Mouse (Mus musculus) kidney, postnatal 0 days (tissue): ENCODE results near the gene Morc1. TPM values are rescaled to one million over a fixed set of nuclear protein-coding genes. Genes with fewer than 3 reads are reported as not detected.

Experiments
- ATAC-seq: fragments of 200-750 bp; cut with Nextera tagmentation; replicated peaks from 2 replicates; pipeline ENCODE4 v1.8.0; 2017; ENCODE audit warnings: low read depth, moderate number of reproducible peaks, moderate TSS enrichment, moderate library complexity; ENCODE audit not compliant: low FRiP score
- DNase-seq: peaks from one replicate; pipeline ENCODE4 v3.0.0-alpha.2; 2016; ENCODE audit warnings: low spot score
- H3K27ac ChIP-seq: fragments of 300-500 bp; sonication (generic); 2 replicates; pipeline ENCODE4 v1.5.1; 2014; ENCODE audit warnings: mild to moderate bottlenecking
- H3K27me3 ChIP-seq: fragments of 300-500 bp; sonication (generic); 2 replicates; pipeline ENCODE4 v1.6.1; 2014; ENCODE audit warnings: low read length, mixed read lengths; ENCODE audit not compliant: insufficient read depth
- H3K36me3 ChIP-seq: fragments of 300-500 bp; sonication (generic); 2 replicates; pipeline ENCODE4 v1.6.1; 2014; ENCODE audit warnings: low read length, mixed read lengths; ENCODE audit not compliant: insufficient read depth
- H3K4me1 ChIP-seq: fragments of 300-500 bp; sonication (generic); replicated peaks from 2 replicates; pipeline ENCODE4 v1.6.1; 2014; ENCODE audit warnings: antibody characterized with exemption, low read length, mixed read lengths; ENCODE audit not compliant: insufficient read depth
- H3K4me2 ChIP-seq: fragments of 300-500 bp; sonication (generic); 2 replicates; pipeline ENCODE4 v1.6.1; 2014; ENCODE audit warnings: mild to moderate bottlenecking, low read length, moderate library complexity, mixed read lengths
- H3K4me3 ChIP-seq: fragments of 300-500 bp; sonication (generic); replicated peaks from 2 replicates; pipeline ENCODE4 v1.5.1; 2014; ENCODE audit warnings: low read depth, low read length
- H3K9ac ChIP-seq: fragments of 300-500 bp; sonication (generic); 2 replicates; pipeline ENCODE4 v1.6.1; 2014; ENCODE audit warnings: low read depth, low read length
- H3K9me3 ChIP-seq: fragments of 300-500 bp; sonication (generic); replicated peaks from 2 replicates; pipeline ENCODE4 v1.6.1; 2016; ENCODE audit warnings: low read length, inconsistent platforms, mixed read lengths
- CTCF ChIP-seq: IDR thresholded peaks from 2 replicates; pipeline ENCODE4 v1.5.1; 2016; ENCODE audit warnings: antibody characterized with exemption, low read depth, mild to moderate bottlenecking, moderate library complexity
- WGBS: fragments of 180-500 bp; shearing (Covaris S2); extraction: QIAGEN DNeasy Blood & Tissue Kit; methylation state at CpG from one replicate; pipeline ENCODE4 v1.1.7; 2014; 5-methylcytosine and 5-hydroxymethylcytosine counted together
- polyA plus RNA-seq: library from polyadenylated mRNA; unstranded; fragments of >200 nt; fragmentation: Nextera tagmentation; extraction: Ambion mirVana; gene quantifications from 2 replicates; pipeline ENCODE4 v1.2.1, GENCODE M21; 2015

Morc1 gene
- polyA plus RNA-seq, 1 experiment from 2014 or later = 0.08 TPM

- no peaks in the 10 kb centered on the region for H3K4me1 ChIP-seq
- no peaks in the 10 kb centered on the region for H3K9me3 ChIP-seq
- ATAC-seq (peak; percentile 77), DNase-seq (no peak)
- H3K27ac ChIP-seq = no peak overlapping the region
- H3K4me3 ChIP-seq = no peak overlapping the region
- no peaks in the 10 kb centered on the region for H3K36me3 ChIP-seq
- TF ChIP-seq CTCF = no peak
- no peaks in the 10 kb centered on the region for H3K27me3 ChIP-seq
- WGBS = 25% methylated on average over 2 of the region's 2 CpGs
- H3K4me2 ChIP-seq = no peak overlapping the region
- H3K9ac ChIP-seq = no peak overlapping the region
Observed at GRCm38 (mm10) chr16:48422501-48422900, 8.5 kb upstream of the Morc1 start.

- TF ChIP-seq CTCF = no peak
- Histone ChIP-seq H3K27me3 (no peaks in the 10 kb centered on the region), H3K4me2 (no peak overlapping the region), H3K27ac (no peak overlapping the region), H3K36me3 (no peaks in the 10 kb centered on the region), H3K9ac (no peak overlapping the region), H3K4me3 (no peak overlapping the region), H3K9me3 (no peaks in the 10 kb centered on the region), H3K4me1 (no peaks in the 10 kb centered on the region)
- DNase-seq (no peak), ATAC-seq (0 out of 2 replicates have a peak, but pooled peaks have one; percentile 49)
- 90% methylated on average over 4 of the region's 4 CpGs for WGBS
Observed at GRCm38 (mm10) chr16:48424069-48424468, 7.0 kb upstream of the Morc1 start.

GRCm38 (mm10) chr16:48429427-48429826 is 1.6 kb upstream of the Morc1 start:
- no peaks in the 10 kb centered on the region for H3K9me3 ChIP-seq
- H3K4me1 ChIP-seq = no peaks in the 10 kb centered on the region
- no peak overlapping the region for H3K4me2 ChIP-seq
- H3K9ac ChIP-seq = no peak overlapping the region
- H3K27ac ChIP-seq = no peak overlapping the region
- H3K36me3 ChIP-seq = no peaks in the 10 kb centered on the region
- no peak overlapping the region for H3K4me3 ChIP-seq
- H3K27me3 ChIP-seq = no peaks in the 10 kb centered on the region
- TF ChIP-seq CTCF = no peak
- WGBS = 31% methylated on average over 1 of the region's 1 CpGs
- DNase-seq (no peak), ATAC-seq (no peak)

- DNase-seq (no peak), ATAC-seq (no peak)
- 19% methylated on average over 1 of the region's 1 CpGs for WGBS
- H3K4me2 ChIP-seq = no peak overlapping the region
- no peaks in the 10 kb centered on the region for H3K36me3 ChIP-seq
- no peak overlapping the region for H3K27ac ChIP-seq
- no peaks in the 10 kb centered on the region for H3K4me1 ChIP-seq
- no peaks in the 10 kb centered on the region for H3K27me3 ChIP-seq
- no peaks in the 10 kb centered on the region for H3K9me3 ChIP-seq
- H3K9ac ChIP-seq = no peak overlapping the region
- H3K4me3 ChIP-seq = no peak overlapping the region
- no peak for TF ChIP-seq CTCF
Observed at GRCm38 (mm10) chr16:48435454-48435853, 4.4 kb downstream of the Morc1 start.

GRCm38 (mm10) chr16:48437476-48437875 is 6.4 kb downstream of the Morc1 start:
- TF ChIP-seq CTCF = no peak
- Histone ChIP-seq H3K9ac (no peak overlapping the region), H3K4me1 (no peaks in the 10 kb centered on the region), H3K27ac (no peak overlapping the region), H3K36me3 (no peaks in the 10 kb centered on the region), H3K4me3 (no peak overlapping the region), H3K9me3 (no peaks in the 10 kb centered on the region), H3K27me3 (no peaks in the 10 kb centered on the region), H3K4me2 (no peak overlapping the region)
- DNase-seq = no peak
- ATAC-seq = no peak

- TF ChIP-seq CTCF = no peak
- no peak for DNase-seq
- 93% methylated on average over 5 of the region's 5 CpGs for WGBS
- no peak for ATAC-seq
- Histone ChIP-seq H3K36me3 (no peaks in the 10 kb centered on the region), H3K4me2 (no peak overlapping the region), H3K4me1 (no peaks in the 10 kb centered on the region), H3K9ac (no peak overlapping the region), H3K27ac (no peak overlapping the region), H3K27me3 (no peaks in the 10 kb centered on the region), H3K4me3 (no peak overlapping the region), H3K9me3 (no peaks in the 10 kb centered on the region)
Observed at GRCm38 (mm10) chr16:48444589-48444988, 13.6 kb downstream of the Morc1 start.

GRCm38 (mm10) chr16:48446161-48446925 is 15.3 kb downstream of the Morc1 start:
- no peaks in the 10 kb centered on the region for H3K4me1 ChIP-seq
- H3K9ac ChIP-seq = no peak overlapping the region
- no peaks in the 10 kb centered on the region for H3K27me3 ChIP-seq
- H3K9me3 ChIP-seq = no peaks in the 10 kb centered on the region
- H3K27ac ChIP-seq = no peak overlapping the region
- no peaks in the 10 kb centered on the region for H3K36me3 ChIP-seq
- no peak for ATAC-seq
- TF ChIP-seq CTCF = no peak
- H3K4me2 ChIP-seq = no peak overlapping the region
- no peak for DNase-seq
- no peak overlapping the region for H3K4me3 ChIP-seq
- WGBS = 78% methylated on average over 8 of the region's 8 CpGs
